Mouse (Mus musculus): ENCODE results near the gene Entpd6. TPM values are rescaled to one million over a fixed set of nuclear protein-coding genes. Genes with fewer than 3 reads are reported as not detected.

Gene Entpd6
- total RNA-seq, 2 experiments from 2014 or later = 5.5 to 6.6 TPM

Other genes with a start within 250 kb of the Entpd6 start
- not detected for gene Cst7, start 178.6 kb upstream of the Entpd6 start, total RNA-seq (2021)
- 10 to 100 TPM; 19.3 to 21.8 TPM for gene Apmap, start 140.5 kb upstream of the Entpd6 start, total RNA-seq (2021)
- 10 to 100 TPM; 12.2 to 25.3 TPM for gene Acss1, start 80.5 kb upstream of the Entpd6 start, total RNA-seq (2021)
- gene Vsx1, start 59.7 kb upstream of the Entpd6 start, total RNA-seq (2021) = not detected
- 10 to 100 TPM; 10.6 to 12.3 TPM for gene Pygb, start 37.7 kb downstream of the Entpd6 start, total RNA-seq (2021)
- 10 to 100 TPM; 23.2 to 26.7 TPM for gene Abhd12, start 155.7 kb downstream of the Entpd6 start, total RNA-seq (2021)
- gene Gins1, start 156.4 kb downstream of the Entpd6 start, total RNA-seq (2021) = 1 to 10 TPM; 1.8 to 3.1 TPM